Mouse (Mus musculus) small intestine, adult 2 months (tissue): Measurements from ENCODE around the gene Psmd1.

Experiments
- CTCF ChIP-seq: fragments of 200-500 bp; IDR thresholded peaks from 2 replicates; pipeline ENCODE4 v1.5.1; 2012; ENCODE audit warnings: low read depth, mild to moderate bottlenecking, control low read depth, inconsistent platforms, low read length, moderate library complexity, mixed read lengths; ENCODE audit not compliant: insufficient replicate concordance, insufficient read length; ENCODE audit errors: extremely low read depth
- POLR2A ChIP-seq: fragments of 200-500 bp; IDR thresholded peaks from 2 replicates; pipeline ENCODE4 v1.6.1; 2012; ENCODE audit warnings: low read depth, mild to moderate bottlenecking, control low read depth, inconsistent platforms, low read length, moderate library complexity

- TF ChIP-seq POLR2A = no peak
- no peak for TF ChIP-seq CTCF
These were observed 124.1 kb downstream of the Psmd1 start for GRCm38 (mm10) chr1:86188271-86188670.
